Mouse (Mus musculus) E14TG2a.4 (cell line): ENCODE results near the gene Arf1.

Source experiments
- CTCF ChIP-seq: conservative IDR thresholded peaks from 2 replicates; pipeline ENCODE4 v1.5.1; 2014; ENCODE audit warnings: low read length
- NANOG ChIP-seq: IDR thresholded peaks from 2 replicates; pipeline ENCODE4 v1.6.1; 2014; ENCODE audit warnings: borderline replicate concordance, low read length, mixed read lengths
- POU5F1 ChIP-seq: IDR thresholded peaks from 2 replicates; pipeline ENCODE4 v1.6.1; 2014; ENCODE audit warnings: low read length, borderline replicate concordance

DNA sequence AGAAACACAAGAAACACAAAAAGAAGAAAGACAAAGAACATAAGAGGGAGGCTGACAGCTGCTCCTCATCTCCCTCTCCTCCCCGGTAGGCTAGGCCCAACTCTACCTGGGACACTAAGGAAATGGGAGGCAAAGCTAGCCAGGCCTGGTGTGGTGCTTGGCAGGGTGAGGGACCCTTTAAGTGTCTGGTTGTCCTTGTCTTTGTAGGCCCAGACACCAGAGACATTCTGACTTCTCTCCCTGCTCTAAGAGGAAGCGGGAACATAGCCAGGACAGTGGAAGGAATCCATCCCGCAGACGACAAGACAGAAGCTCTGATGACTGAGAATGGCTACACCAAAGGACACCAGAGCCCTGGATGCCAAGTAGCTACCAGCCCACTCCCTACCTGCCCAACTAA is 18.1 kb downstream of the Arf1 start:
- TF ChIP-seq CTCF (no peak), NANOG (no peak), POU5F1 (no peak)
